Mouse (Mus musculus) gastrocnemius, postnatal 25 days (tissue): ENCODE data around the gene Zfp239. TPM values are rescaled to one million over a fixed set of nuclear protein-coding genes. Genes with fewer than 3 reads are reported as not detected.
A peak's percentile ranks its signal among the peaks of the same experiment; 100 is the strongest.

Source experiments
- DNase-seq: peaks from one replicate; pipeline ENCODE4 v3.0.0; 2022
- total RNA-seq, 2 experiments: library from RNA; stranded (reverse); gene quantifications; 1 replicate in 1 of 2; 2 replicates in 1 of 2; pipeline ENCODE4 v1.2.3; 2021

Gene Zfp239
- total RNA-seq, 2 experiments from 2014 or later, result 0.40 to 0.90 TPM

- peak; percentile 98 for DNase-seq
Observed at GRCm38 (mm10) chr6:117879408-117880115, 17.7 kb downstream of the Zfp239 start.

GRCm38 (mm10) chr6:117880394-117880838, 18.5 kb downstream of the Zfp239 start:
- DNase-seq, result no peak

- DNase-seq, result no peak
Observed at GRCm38 (mm10) chr6:117881229-117881628, 19.3 kb downstream of the Zfp239 start.

- no peak for DNase-seq
Observed at GRCm38 (mm10) chr6:117881997-117882396, 20.1 kb downstream of the Zfp239 start.

GRCm38 (mm10) chr6:117885943-117886342, 24.0 kb downstream of the Zfp239 start:
- DNase-seq, result no peak

- DNase-seq, result no peak
Observed at GRCm38 (mm10) chr6:117888032-117888431, 26.1 kb downstream of the Zfp239 start.

GRCm38 (mm10) chr6:117888642-117889096, 26.8 kb downstream of the Zfp239 start:
- DNase-seq, result no peak

- no peak for DNase-seq
Observed at GRCm38 (mm10) chr6:117890257-117890656, 28.4 kb downstream of the Zfp239 start.

- no peak for DNase-seq
Observed at GRCm38 (mm10) chr6:117891369-117892160, 29.7 kb downstream of the Zfp239 start.

- no peak for DNase-seq
Observed at GRCm38 (mm10) chr6:117892386-117892785, 30.5 kb downstream of the Zfp239 start.

- DNase-seq, result no peak
Observed at GRCm38 (mm10) chr6:117893435-117893834, 31.5 kb downstream of the Zfp239 start.

GRCm38 (mm10) chr6:117897800-117898199, 35.9 kb downstream of the Zfp239 start:
- DNase-seq, result no peak

GRCm38 (mm10) chr6:117900126-117901080, 38.5 kb downstream of the Zfp239 start, which contains the start of gene Hnrnpf:
Gene Hnrnpf, plus strand, starts transcription at chr6:117900324.
- peak; percentile 26 for DNase-seq

- DNase-seq, result no peak
Observed at GRCm38 (mm10) chr6:117901510-117902402, 39.9 kb downstream of the Zfp239 start.

GRCm38 (mm10) chr6:117902556-117902955, 40.7 kb downstream of the Zfp239 start:
- no peak for DNase-seq

- DNase-seq, result no peak
Observed at GRCm38 (mm10) chr6:117903836-117904235, 41.9 kb downstream of the Zfp239 start.

- DNase-seq, result no peak
Observed at GRCm38 (mm10) chr6:117905260-117905930, 43.5 kb downstream of the Zfp239 start.

GRCm38 (mm10) chr6:117906015-117906531, 44.2 kb downstream of the Zfp239 start:
- no peak for DNase-seq

GRCm38 (mm10) chr6:117906590-117907271, 44.8 kb downstream of the Zfp239 start:
- DNase-seq, result peak; percentile 98
